Mouse (Mus musculus) regulatory T cell (primary cell): Measurements from ENCODE around the gene Olfr1513.

Experiments
- in situ Hi-C: fragments of 300-600 bp; cut with MboI, MseI; formaldehyde crosslinking; loops from one replicate; pipeline ENCODE4 v1.15.1; 2025; ENCODE audit warnings: high pct_unique_total_duplicates

Olfr1513 gene

DNA sequence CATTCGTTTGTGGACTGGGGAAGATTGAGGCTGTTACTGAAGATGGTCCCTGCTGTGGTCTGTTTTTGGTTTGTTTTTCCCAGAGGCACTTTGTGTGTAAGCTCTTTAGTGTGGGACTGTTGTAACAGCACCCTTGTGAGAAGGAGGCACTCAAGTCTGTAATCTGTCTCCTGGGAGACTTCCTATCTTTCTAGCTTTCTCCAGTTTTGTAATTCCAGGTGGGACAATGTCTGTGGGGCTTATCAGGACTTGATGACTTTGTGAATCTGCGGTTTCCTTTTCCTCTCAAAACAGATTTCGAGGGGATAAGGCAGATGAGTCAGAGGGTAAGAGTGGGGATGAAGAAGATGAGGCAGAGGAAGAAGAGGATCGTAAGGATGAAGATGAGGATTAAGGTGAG, at the start of gene Olfr1513:
TSS of gene Olfr1513 (minus strand) at position 101 of the 400 bp plus-strand sequence.
- in situ Hi-C loops, result no loop called here

- in situ Hi-C loops, result loop anchor here (25.0 kb wide), 1 partner anchor 1890 kb away; the partner anchor contains the start of gene Olfr49
Observed at GRCm38 (mm10) chr14:52397279-52397678, 41.1 kb upstream of the Olfr1513 start, which contains the start of gene Olfr1511. Olfr1511 (minus strand) TSS chr14:52397379.

DNA sequence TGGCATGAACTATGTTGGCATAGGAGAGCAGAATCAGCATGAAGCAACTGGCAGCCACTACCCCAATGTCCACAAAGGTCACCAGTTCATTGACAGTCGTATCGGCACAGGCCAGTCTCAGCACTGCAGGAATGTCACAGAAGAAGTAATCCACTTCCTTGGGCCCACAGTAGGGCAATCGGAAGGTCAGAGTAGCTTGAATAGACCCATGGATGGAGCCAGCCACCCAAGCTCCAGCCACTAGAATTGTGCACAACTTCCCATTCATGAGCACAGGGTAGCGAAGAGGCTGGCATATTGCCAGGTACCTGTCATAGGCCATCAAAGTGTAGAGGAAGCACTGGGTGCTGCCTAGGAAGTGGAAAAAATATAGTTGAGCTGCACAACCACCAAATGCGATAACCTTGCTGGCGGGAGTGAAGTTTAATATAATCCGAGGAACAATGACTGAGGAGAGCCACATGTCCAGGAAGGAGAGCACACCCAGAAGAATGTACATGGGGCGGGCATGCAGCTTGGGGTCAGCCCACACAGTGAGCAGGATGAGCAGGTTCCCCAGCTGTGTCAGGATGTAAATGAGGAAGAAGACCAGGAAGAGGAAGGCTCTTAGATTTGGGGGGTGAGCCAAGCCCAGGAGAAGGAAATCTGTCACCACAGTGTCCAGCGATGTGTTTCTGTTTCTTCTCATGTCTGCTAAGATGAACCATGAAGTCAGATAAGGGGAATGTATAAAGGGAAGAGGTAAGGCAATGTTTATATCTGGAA, 34.1 kb upstream of the Olfr1513 start:
- in situ Hi-C loops, result loop anchor here (25.0 kb wide), 1 partner anchor 1897 kb away; the partner anchor contains the start of gene Olfr49

DNA sequence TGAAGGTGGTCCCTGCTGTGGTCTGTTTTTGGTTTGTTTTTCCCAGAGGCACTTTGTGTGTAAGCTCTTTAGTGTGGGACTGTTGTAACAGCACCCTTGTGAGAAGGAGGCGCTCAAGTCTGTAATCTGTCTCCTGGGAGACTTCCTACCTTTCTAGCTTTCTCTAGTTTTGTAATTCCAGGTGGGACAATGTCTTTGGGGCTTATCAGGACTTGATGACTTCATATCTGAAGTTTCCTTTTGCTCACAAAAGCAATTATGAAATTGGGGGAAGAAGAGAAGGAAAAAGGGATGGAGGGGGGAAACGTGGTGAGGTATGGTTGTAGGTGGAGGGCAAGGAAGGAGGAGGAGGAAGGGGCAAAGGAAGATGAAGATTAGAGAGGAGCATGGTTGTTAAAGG, 22.9 kb upstream of the Olfr1513 start, which contains the start of gene Olfr1512:
TSS of gene Olfr1512 (minus strand) at position 101 of the 400 bp plus-strand sequence.
- in situ Hi-C loops, result loop anchor here (25.0 kb wide), 1 partner anchor 1908 kb away; the partner anchor contains the start of gene Olfr49

GRCm38 (mm10) chr14:52368741-52369140, 12.5 kb upstream of the Olfr1513 start:
- in situ Hi-C loops, result no loop called here

DNA sequence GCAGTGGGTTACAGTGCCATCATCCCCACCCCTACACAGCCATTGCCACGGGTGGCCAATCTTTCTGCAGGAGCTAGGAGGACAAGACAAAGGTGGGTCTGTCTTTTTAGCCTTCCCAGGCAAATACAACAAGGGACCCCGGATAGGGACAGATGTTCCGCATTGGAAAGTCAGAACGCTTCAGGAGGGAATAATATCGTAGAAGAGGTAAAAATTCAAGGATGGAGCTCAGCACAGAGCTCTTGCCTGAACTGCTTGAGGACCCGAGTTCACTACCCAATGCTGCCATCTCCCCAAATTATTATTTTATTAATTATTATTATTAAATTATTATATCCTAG, 16.7 kb downstream of the Olfr1513 start:
- in situ Hi-C loops, result loop anchor here (5.0 kb wide), 1 partner anchor 42 kb away; no protein-coding TSS in a partner anchor

DNA sequence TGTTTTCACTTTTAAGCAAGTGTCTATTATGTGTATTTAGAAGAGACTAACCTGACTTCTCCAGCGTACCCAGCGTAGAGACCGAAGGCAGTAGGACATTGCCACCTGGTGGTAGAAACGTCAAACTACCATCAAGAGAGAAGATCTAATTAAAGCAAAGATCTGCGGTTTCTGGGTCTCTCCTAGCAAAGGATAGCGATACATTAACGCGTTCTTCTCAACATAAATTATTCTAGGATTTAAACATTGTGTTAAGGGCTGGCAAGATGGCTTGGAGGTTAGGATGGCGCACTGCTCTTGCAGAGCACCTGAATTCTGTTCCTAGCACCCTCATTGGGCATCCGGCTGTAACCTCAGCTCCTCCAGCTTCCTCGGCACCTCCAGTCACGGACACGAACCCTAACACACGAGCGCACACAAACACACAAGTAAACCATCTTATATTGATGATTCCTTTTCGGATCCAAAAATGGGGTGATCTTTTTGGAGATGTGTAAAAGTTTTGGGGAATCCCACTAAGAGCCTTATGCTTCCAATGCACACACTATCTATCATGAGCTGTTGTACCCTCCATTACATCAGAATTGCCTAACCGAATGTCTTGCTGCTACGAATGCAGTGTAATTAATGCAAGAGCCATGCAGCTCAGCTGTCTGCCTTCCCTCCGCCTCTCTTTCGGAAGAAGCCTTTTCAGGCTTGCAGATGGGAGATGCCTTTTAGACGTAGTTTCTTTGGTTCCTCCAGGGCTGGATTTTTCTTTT, 17.3 kb downstream of the Olfr1513 start:
- in situ Hi-C loops, result loop anchor here (5.0 kb wide), 1 partner anchor 42 kb away; no protein-coding TSS in a partner anchor

DNA sequence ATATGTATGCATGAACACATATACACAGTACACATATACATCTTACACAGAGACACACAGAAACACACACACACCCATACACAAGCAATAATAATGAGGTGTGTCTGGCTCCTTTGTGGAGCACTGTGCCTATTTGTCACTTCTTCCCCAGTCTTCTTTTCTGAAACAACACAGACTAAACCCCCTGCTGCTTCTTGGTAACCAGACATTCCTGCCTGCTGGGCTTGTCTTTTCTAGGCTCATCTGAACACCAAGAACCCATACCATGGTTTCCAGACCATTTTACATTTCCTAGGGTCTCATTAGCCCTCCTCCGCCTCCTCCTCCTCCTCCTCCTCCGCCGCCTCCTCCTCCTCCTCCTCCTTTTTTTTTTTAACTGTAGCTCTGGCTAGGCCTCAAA, 24.0 kb downstream of the Olfr1513 start:
- in situ Hi-C loops, result no loop called here

DNA sequence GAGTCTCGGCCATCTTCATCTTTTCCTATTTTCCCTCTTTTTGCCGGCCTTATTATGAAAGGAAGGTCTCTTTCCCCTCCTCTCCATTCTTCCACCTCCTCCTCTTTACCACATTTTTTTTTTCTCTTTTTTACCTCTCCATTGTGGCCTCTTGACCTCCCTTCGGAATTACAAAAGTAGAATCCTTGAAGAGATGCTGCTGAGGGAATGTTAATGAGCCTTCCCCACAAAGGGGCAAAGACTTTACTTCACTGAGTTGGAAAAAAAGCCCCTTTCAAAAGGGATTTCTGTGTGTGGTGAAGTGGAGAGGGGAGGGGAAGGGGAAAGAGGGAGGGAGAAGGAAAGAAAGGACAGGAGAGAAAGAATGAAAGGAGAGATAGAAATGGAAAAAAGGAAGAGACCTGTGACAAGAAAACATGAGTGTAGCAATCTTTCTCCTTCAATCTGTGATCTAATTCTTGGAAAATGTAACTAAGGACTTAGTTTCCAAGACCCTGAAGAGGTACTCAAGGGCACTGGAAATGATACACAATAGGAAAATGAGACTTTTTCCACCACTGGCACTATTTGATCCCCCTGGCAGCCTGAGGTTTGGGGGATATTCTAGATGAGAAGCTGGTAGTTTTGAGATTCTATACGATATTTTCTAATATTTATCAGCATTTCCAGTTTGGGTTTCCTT, 25.0 kb downstream of the Olfr1513 start:
- in situ Hi-C loops, result no loop called here

DNA sequence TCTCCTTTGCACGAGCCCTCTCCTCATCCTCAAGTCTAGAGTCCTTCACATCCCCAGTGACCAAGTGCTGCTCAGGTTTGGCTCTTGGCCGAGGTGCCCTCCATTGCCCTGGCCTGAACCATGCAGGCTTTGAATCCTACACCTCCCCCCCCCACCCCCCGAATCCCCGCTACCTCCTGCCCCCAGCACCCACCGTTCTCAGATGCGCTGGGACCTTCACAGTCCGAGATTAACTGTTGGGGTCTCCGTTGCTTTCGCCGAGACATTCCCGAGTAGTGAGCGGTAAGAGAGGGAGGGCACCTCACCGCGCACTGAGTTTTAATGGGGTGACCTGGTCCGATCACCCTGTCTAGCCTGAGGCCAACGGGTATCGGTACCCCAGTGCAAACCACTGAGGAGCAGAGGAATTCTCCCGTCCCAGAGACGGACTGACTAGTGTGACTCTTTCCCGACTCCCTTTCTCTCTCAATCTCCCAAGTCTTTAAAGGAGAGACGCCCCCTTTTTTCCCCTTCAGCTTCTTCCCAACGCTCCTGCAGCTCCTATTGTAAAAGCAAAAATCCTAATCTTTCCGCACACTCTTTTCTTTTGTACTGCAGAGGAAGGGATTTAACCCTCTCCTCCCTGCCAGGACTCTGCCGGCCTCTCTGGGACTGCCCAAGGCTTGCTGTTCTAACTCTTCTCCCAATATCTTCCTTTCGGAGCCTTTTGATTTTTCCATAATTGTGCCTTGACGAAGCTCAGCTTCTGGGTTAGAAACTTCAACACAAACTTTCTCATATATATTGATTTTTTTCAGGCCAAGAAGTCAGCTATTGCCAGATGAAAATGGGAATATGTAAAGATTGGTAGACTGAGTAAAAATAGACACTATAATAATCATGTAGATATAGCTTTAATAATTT, 28.0 kb downstream of the Olfr1513 start, which contains the start of gene Sall2:
TSS of gene Sall2 (minus strand) at position 853 of the 903 bp plus-strand sequence.
- in situ Hi-C loops, result no loop called here

- in situ Hi-C loops, result no loop called here
Observed at GRCm38 (mm10) chr14:52327375-52327901, 28.8 kb downstream of the Olfr1513 start.

- in situ Hi-C loops, result no loop called here
Observed at GRCm38 (mm10) chr14:52325890-52326289, 30.3 kb downstream of the Olfr1513 start.

DNA sequence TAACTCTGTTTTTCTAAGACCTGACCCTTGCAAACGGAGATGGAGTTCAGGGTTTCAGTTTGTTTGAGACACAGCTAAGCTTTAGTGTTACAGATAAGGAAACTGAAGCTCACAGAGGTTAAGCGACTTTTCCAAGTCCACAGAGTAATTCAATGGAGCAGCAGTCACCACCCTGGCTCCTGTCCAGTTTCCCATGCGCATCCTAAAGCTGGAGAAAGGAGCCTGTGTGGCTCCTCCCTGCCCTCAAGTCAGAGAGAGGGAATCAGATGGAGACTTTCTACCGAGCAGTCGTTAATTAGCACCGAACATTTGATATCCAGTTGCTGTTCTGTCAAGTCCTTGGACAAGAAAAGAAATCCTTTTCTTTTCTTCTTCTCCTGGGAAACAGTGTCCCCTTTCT, 36.8 kb downstream of the Olfr1513 start:
- in situ Hi-C loops, result loop anchor here (25.0 kb wide), 1 partner anchor 1893 kb away; no protein-coding TSS in a partner anchor

- in situ Hi-C loops, result loop anchor here (25.0 kb wide), 1 partner anchor 1896 kb away; no protein-coding TSS in a partner anchor
Observed at GRCm38 (mm10) chr14:52316441-52317225, 39.6 kb downstream of the Olfr1513 start.

DNA sequence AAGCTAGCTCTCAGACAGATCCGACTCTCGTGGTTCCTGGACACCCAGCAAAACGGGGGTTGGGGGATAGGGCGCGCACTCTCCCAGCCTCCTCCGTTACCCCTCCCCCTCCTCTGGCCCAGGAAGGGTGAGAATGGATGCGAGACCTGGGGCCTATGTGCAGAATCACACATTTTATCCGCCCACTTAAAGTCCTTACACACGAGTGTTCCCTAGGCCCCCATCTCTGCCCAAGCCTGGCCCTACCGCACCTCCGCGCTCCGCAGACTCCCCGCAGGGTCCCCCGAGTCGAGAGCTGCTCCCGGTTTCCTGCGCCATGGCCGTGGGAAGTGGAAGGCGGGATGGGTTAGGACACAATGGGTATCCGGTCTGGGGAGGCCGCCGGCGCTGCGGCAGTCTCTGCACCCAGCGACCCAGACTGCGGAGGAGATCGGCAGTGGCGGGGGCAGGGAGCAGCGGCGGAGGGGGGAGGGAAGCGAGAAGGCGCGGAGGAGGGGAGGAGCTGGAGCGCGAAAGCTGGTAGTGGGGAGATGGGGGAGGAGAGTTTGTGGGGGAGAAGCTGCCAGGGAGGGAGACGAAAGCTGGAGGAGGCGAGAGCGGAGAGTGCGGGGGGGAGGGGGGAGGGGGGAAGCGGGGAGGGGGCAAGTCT, 40.3 kb downstream of the Olfr1513 start:
- in situ Hi-C loops, result loop anchor here (25.0 kb wide), 1 partner anchor 1896 kb away; no protein-coding TSS in a partner anchor

DNA sequence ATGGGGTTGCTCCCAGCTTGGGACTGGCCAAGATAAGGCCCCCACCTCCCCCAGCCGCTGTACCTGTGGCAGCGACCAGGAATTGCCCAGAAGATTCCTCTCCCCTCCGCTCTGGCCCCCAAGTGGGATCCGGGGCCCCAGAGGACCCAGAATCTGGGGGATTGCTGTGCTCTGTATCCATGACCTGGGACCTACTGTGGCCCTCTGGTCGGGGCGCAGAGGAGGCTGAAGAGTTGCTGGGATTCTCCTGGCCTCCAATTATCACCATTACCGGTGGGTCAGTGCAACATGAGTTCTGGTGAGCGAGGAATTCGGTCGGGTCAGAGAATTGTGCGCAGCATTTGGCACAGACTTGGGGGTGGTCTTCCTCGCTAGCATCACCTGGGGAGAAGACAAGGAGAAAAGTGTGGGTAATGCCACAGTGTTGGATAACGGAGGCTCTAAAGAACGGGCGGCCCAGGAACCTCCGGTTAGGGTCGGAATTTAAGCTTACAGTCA, 40.9 kb downstream of the Olfr1513 start:
- in situ Hi-C loops, result loop anchor here (25.0 kb wide), 1 partner anchor 1897 kb away; no protein-coding TSS in a partner anchor

DNA sequence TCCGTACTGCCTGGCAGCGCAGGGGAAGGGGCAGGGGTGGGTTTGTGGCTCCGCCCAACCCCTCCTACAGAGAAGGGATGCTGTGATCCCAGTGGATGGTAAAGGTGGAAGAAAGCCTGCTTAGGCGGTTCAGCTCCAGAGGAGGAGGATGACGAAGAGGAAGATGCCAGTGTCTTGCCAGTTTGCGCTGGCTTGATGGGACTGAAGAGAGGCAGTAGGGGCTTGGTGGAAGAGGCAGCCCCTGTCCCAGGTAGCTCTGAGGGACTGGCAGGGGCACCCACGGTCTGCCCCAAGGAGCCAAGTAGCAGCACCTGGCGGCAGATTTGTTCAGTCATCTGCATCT, 41.4 kb downstream of the Olfr1513 start:
- in situ Hi-C loops, result loop anchor here (25.0 kb wide), 1 partner anchor 1898 kb away; no protein-coding TSS in a partner anchor
